Mouse (Mus musculus): ENCODE data around the gene Camk2b. TPM values are rescaled to one million over a fixed set of nuclear protein-coding genes. Genes with fewer than 3 reads are reported as not detected.
A peak's percentile ranks its signal among the peaks of the same experiment; 100 is the strongest.
"Not testable (repeated sequence)": the region's sequence is repeated elsewhere in the genome, so short reads cannot be mapped to it uniquely, and the experiment has no call there.

Camk2b gene
- polyA plus RNA-seq, 1 experiment from 2014 or later, result 2.0 TPM

- TF ChIP-seq EP300 (IDR thresholded peaks at IDR 0.05; ENCODE audit: low read depth) (no peak), CTCF (IDR thresholded peaks at IDR 0.05; ENCODE audit: low read depth) (no peak)
- Histone ChIP-seq H3K27ac (ENCODE audit: low read depth) (peak within 1 kb of the TSS; percentile 35; the same call in 1 of the 2 replicates), H3K9ac (replicated peaks) (no peak within 1 kb of the TSS), H3K36me3 (replicated peaks; ENCODE audit: insufficient read depth, low read length) (no peaks in the 10 kb centered on the region), H3K4me2 (ENCODE audit: low read depth, low read length) (0 out of 2 replicates have a peak within 1 kb of the TSS, but pooled peaks have one; percentile 0), H3K27me3 (ENCODE audit: insufficient read depth, low read length) (no peaks in the 10 kb centered on the region), H3K4me1 (ENCODE audit: insufficient read depth) (peaks cover 2% of the 10 kb centered on the region; the same call in 1 of the 2 replicates), H3K4me3 (ENCODE audit: low read depth, low read length) (no peak within 1 kb of the TSS), H3K9me3 (ENCODE audit: low read length) (no peaks in the 10 kb centered on the region)
- ATAC-seq, result peak; percentile 41; the same call in 1 of the 2 replicates
- 25% methylated on average over 8 of the region's 8 CpGs for WGBS (ENCODE audit: insufficient replicate concordance)
- DNase-seq, result peak; percentile 49
Measured at GRCm38 (mm10) chr11:5949586-5950352, 116.4 kb downstream of the Camk2b start, which contains the start of gene Gck. TSS of gene Gck (minus strand) at chr11:5950081.

- ATAC-seq (no peak), DNase-seq (no peak)
- 0 out of 2 replicates have a peak, but pooled peaks cover 2% of the 10 kb centered on the region for H3K4me1 ChIP-seq (ENCODE audit: insufficient read depth)
- no peaks in the 10 kb centered on the region for H3K9me3 ChIP-seq (ENCODE audit: low read length)
- TF ChIP-seq CTCF (IDR thresholded peaks at IDR 0.05; ENCODE audit: low read depth), result no peak
- no peak for TF ChIP-seq EP300 (IDR thresholded peaks at IDR 0.05; ENCODE audit: low read depth)
- no peaks in the 10 kb centered on the region for H3K27me3 ChIP-seq (ENCODE audit: insufficient read depth, low read length)
- WGBS (ENCODE audit: insufficient replicate concordance), result 47% methylated on average over 10 of the region's 10 CpGs
- no peaks in the 10 kb centered on the region for H3K36me3 ChIP-seq (replicated peaks; ENCODE audit: insufficient read depth, low read length)
- no peak overlapping the region for H3K4me2 ChIP-seq (ENCODE audit: low read depth, low read length)
- no peak overlapping the region for H3K27ac ChIP-seq (ENCODE audit: low read depth)
- H3K4me3 ChIP-seq (ENCODE audit: low read depth, low read length), result no peak overlapping the region
- H3K9ac ChIP-seq (replicated peaks), result no peak overlapping the region
Measured at GRCm38 (mm10) chr11:5948546-5949250, 117.5 kb downstream of the Camk2b start.

GRCm38 (mm10) chr11:5947796-5948195, 118.4 kb downstream of the Camk2b start:
- Histone ChIP-seq H3K27me3 (ENCODE audit: insufficient read depth, low read length) (no peaks in the 10 kb centered on the region), H3K4me1 (ENCODE audit: insufficient read depth) (0 out of 2 replicates have a peak, but pooled peaks cover 2% of the 10 kb centered on the region), H3K4me2 (ENCODE audit: low read depth, low read length) (no peak overlapping the region), H3K9ac (replicated peaks) (no peak overlapping the region; the same call in 1 of the 2 replicates), H3K36me3 (replicated peaks; ENCODE audit: insufficient read depth, low read length) (no peaks in the 10 kb centered on the region), H3K9me3 (ENCODE audit: low read length) (no peaks in the 10 kb centered on the region), H3K4me3 (ENCODE audit: low read depth, low read length) (no peak overlapping the region), H3K27ac (ENCODE audit: low read depth) (no peak overlapping the region)
- 47% methylated on average over 4 of the region's 4 CpGs for WGBS (ENCODE audit: insufficient replicate concordance)
- TF ChIP-seq EP300 (IDR thresholded peaks at IDR 0.05; ENCODE audit: low read depth) (no peak), CTCF (IDR thresholded peaks at IDR 0.05; ENCODE audit: low read depth) (no peak)
- ATAC-seq (no peak), DNase-seq (no peak)

- Histone ChIP-seq H3K27ac (ENCODE audit: low read depth) (no peak overlapping the region), H3K4me3 (ENCODE audit: low read depth, low read length) (no peak overlapping the region), H3K27me3 (ENCODE audit: insufficient read depth, low read length) (no peaks in the 10 kb centered on the region), H3K36me3 (replicated peaks; ENCODE audit: insufficient read depth, low read length) (no peaks in the 10 kb centered on the region), H3K9ac (replicated peaks) (no peak overlapping the region), H3K9me3 (ENCODE audit: low read length) (no peaks in the 10 kb centered on the region), H3K4me2 (ENCODE audit: low read depth, low read length) (no peak overlapping the region), H3K4me1 (ENCODE audit: insufficient read depth) (0 out of 2 replicates have a peak, but pooled peaks cover 1% of the 10 kb centered on the region)
- DNase-seq (no peak), ATAC-seq (no peak)
- WGBS (ENCODE audit: insufficient replicate concordance), result 68% methylated on average over 2 of the region's 2 CpGs
- TF ChIP-seq CTCF (IDR thresholded peaks at IDR 0.05; ENCODE audit: low read depth), result no peak
Measured at GRCm38 (mm10) chr11:5945096-5945495, 121.1 kb downstream of the Camk2b start.

- DNase-seq, result no peak
- TF ChIP-seq CTCF (IDR thresholded peaks at IDR 0.05; ENCODE audit: low read depth) (no peak), EP300 (IDR thresholded peaks at IDR 0.05; ENCODE audit: low read depth) (no peak)
- H3K4me2 ChIP-seq (ENCODE audit: low read depth, low read length), result no peak overlapping the region
- H3K27ac ChIP-seq (ENCODE audit: low read depth), result no peak overlapping the region
- no peak for ATAC-seq
- no peaks in the 10 kb centered on the region for H3K4me1 ChIP-seq (ENCODE audit: insufficient read depth)
- WGBS (ENCODE audit: insufficient replicate concordance), result 79% methylated on average over 6 of the region's 6 CpGs
- no peaks in the 10 kb centered on the region for H3K36me3 ChIP-seq (replicated peaks; ENCODE audit: insufficient read depth, low read length)
- no peaks in the 10 kb centered on the region for H3K27me3 ChIP-seq (ENCODE audit: insufficient read depth, low read length)
- H3K9ac ChIP-seq (replicated peaks), result no peak overlapping the region
- H3K9me3 ChIP-seq (ENCODE audit: low read length), result no peaks in the 10 kb centered on the region
- no peak overlapping the region for H3K4me3 ChIP-seq (ENCODE audit: low read depth, low read length)
Measured at GRCm38 (mm10) chr11:5942966-5943365, 123.2 kb downstream of the Camk2b start.

- not testable (repeated sequence) for DNase-seq; H3K9ac ChIP-seq (replicated peaks); ATAC-seq; H3K4me2 ChIP-seq (ENCODE audit: low read depth, low read length); H3K9me3 ChIP-seq (ENCODE audit: low read length); H3K4me3 ChIP-seq (ENCODE audit: low read depth, low read length); H3K4me1 ChIP-seq (ENCODE audit: insufficient read depth); H3K27ac ChIP-seq (ENCODE audit: low read depth); H3K36me3 ChIP-seq (replicated peaks; ENCODE audit: insufficient read depth, low read length); H3K27me3 ChIP-seq (ENCODE audit: insufficient read depth, low read length)
- 84% methylated on average over 11 of the region's 11 CpGs for WGBS (ENCODE audit: insufficient replicate concordance)
Measured at GRCm38 (mm10) chr11:5934531-5934930, 131.6 kb downstream of the Camk2b start.
